Comparison of ENCODE assay signal across 8 mouse cellular contexts in genomic region chr15:102103371-102103946, GRCm38 (mm10). TPM values are rescaled to one million over a fixed set of nuclear protein-coding genes. Genes with fewer than 3 reads are reported as not detected.
DNase-seq lines count a peak whose midpoint lies in the region; ATAC-seq lines count a peak whose summit lies in the region.

No protein-coding gene starts in this region.

- H3K36me3 ChIP-seq in embryonic facial prominence, embryonic 10.5 days (replicated peaks), result peaks cover 23% of the 10 kb centered on the region
- H3K36me3 ChIP-seq in heart, embryonic 16.5 days (ENCODE audit: control insufficient read depth, insufficient read depth), result peaks cover 4% of the 10 kb centered on the region; the same call in 1 of the 2 replicates
- H3K36me3 ChIP-seq in limb, embryonic 12.5 days, result peaks cover 8% of the 10 kb centered on the region; the same call in 1 of the 2 replicates
- no peaks in the 10 kb centered on the region for H3K36me3 ChIP-seq in midbrain, embryonic 16.5 days (ENCODE audit: control insufficient read depth, insufficient read depth, low read length)

- H3K27ac ChIP-seq in embryonic facial prominence, embryonic 10.5 days (replicated peaks), result peak overlapping the region; percentile 94
- peak overlapping the region; percentile 98 for H3K27ac ChIP-seq in heart, embryonic 16.5 days (ENCODE audit: low read length)
- H3K27ac ChIP-seq in limb, embryonic 12.5 days, result peak overlapping the region; percentile 93
- H3K27ac ChIP-seq in midbrain, embryonic 16.5 days (ENCODE audit: low read length), result peak overlapping the region; percentile 8; the same call in 1 of the 2 replicates

- H3K9me3 ChIP-seq in embryonic facial prominence, embryonic 10.5 days, result no peaks in the 10 kb centered on the region
- no peaks in the 10 kb centered on the region for H3K9me3 ChIP-seq in heart, embryonic 16.5 days (replicated peaks; ENCODE audit: control insufficient read depth, low read length)
- H3K9me3 ChIP-seq in limb, embryonic 12.5 days, result no peaks in the 10 kb centered on the region
- H3K9me3 ChIP-seq in midbrain, embryonic 16.5 days (replicated peaks; ENCODE audit: control insufficient read depth, low read length, poor library complexity, severe bottlenecking), result no peaks in the 10 kb centered on the region

- H3K9ac ChIP-seq in heart, embryonic 16.5 days (ENCODE audit: low read length), result peak overlapping the region; percentile 87
- H3K9ac ChIP-seq in limb, embryonic 12.5 days (replicated peaks), result peak overlapping the region; percentile 59
- H3K9ac ChIP-seq in midbrain, embryonic 16.5 days (ENCODE audit: low read depth, low read length), result no peak overlapping the region

- H3K4me1 ChIP-seq in embryonic facial prominence, embryonic 10.5 days, result peaks cover 100% of the 10 kb centered on the region
- peaks cover 86% of the 10 kb centered on the region for H3K4me1 ChIP-seq in heart, embryonic 16.5 days (ENCODE audit: control insufficient read depth, insufficient read depth, low read length)
- H3K4me1 ChIP-seq in limb, embryonic 12.5 days (replicated peaks), result peaks cover 97% of the 10 kb centered on the region
- H3K4me1 ChIP-seq in midbrain, embryonic 16.5 days (ENCODE audit: control insufficient read depth, insufficient read depth, low read length), result peaks cover 19% of the 10 kb centered on the region

- WGBS in embryonic facial prominence, embryonic 10.5 days, result 2% methylated on average over 14 of the region's 14 CpGs
- 8% methylated on average over 14 of the region's 14 CpGs for WGBS in heart, embryonic 16.5 days
- 6% methylated on average over 14 of the region's 14 CpGs for WGBS in limb, embryonic 12.5 days
- 4% methylated on average over 14 of the region's 14 CpGs for WGBS in midbrain, embryonic 16.5 days

- peak overlapping the region; percentile 97 for H3K4me2 ChIP-seq in heart, embryonic 16.5 days (ENCODE audit: low read depth, low read length)
- H3K4me2 ChIP-seq in limb, embryonic 12.5 days, result peak overlapping the region; percentile 89
- peak overlapping the region; percentile 10; the same call in 1 of the 2 replicates for H3K4me2 ChIP-seq in midbrain, embryonic 16.5 days (ENCODE audit: low read length)

- peak; percentile 7; the same call in 1 of the 2 replicates for ATAC-seq in heart, embryonic 16.5 days (replicated peaks; ENCODE audit: extremely low read depth, insufficient read depth, low FRiP score)
- no peak for ATAC-seq in limb, embryonic 12.5 days (ENCODE audit: insufficient number of reproducible peaks, insufficient read depth, low FRiP score, low TSS enrichment, low read depth)
- ATAC-seq in midbrain, embryonic 16.5 days, result no peak

- peak; percentile 52 for DNase-seq in R1 (ENCODE audit: low read depth, low spot score)
- DNase-seq in embryonic facial prominence, embryonic 10.5 days (ENCODE audit: low spot score), result peak; percentile 58
- DNase-seq in left cerebral cortex, adult 8-10 months (ENCODE audit: low spot score in 2 of 2), result no peak
- DNase-seq in ovary, postnatal 14 days (ENCODE audit: low spot score), result no peak
- no peak for DNase-seq in thymus, postnatal 14 days

- peaks cover 66% of the 10 kb centered on the region for H3K27me3 ChIP-seq in embryonic facial prominence, embryonic 10.5 days (replicated peaks; ENCODE audit: low read depth, poor library complexity, severe bottlenecking)
- H3K27me3 ChIP-seq in heart, embryonic 16.5 days (ENCODE audit: control insufficient read depth, insufficient read depth, low read length), result no peaks in the 10 kb centered on the region
- H3K27me3 ChIP-seq in limb, embryonic 12.5 days, result peaks cover 22% of the 10 kb centered on the region
- H3K27me3 ChIP-seq in midbrain, embryonic 16.5 days (ENCODE audit: control insufficient read depth, insufficient read depth, low read depth, low read length), result peaks cover 25% of the 10 kb centered on the region

- H3K4me3 ChIP-seq in embryonic facial prominence, embryonic 10.5 days, result peak overlapping the region; percentile 62
- peak overlapping the region; percentile 73 for H3K4me3 ChIP-seq in heart, embryonic 16.5 days (ENCODE audit: low read length)
- peak overlapping the region; percentile 58 for H3K4me3 ChIP-seq in limb, embryonic 12.5 days (replicated peaks)
- peak overlapping the region; percentile 10 for H3K4me3 ChIP-seq in midbrain, embryonic 16.5 days (ENCODE audit: low read depth, low read length)

RNA-seq across cellular contexts. Expression of gene Tns2, which starts 3.2 kb away (rescaled TPM):
- 12.3 and 14.9 TPM in 2 replicates for polyA plus RNA-seq in embryonic facial prominence, embryonic 10.5 days (2016; fragmentation: Nextera tagmentation; extraction: Ambion mirVana)
- polyA plus RNA-seq in heart, embryonic 16.5 days (2015; fragmentation: Nextera tagmentation; extraction: Ambion mirVana), result 33.2 and 35.1 TPM in 2 replicates
- polyA plus RNA-seq in limb, embryonic 12.5 days (2016; fragmentation: Nextera tagmentation; extraction: Ambion mirVana), result 16.6 and 22.6 TPM in 2 replicates
- polyA plus RNA-seq in midbrain, embryonic 16.5 days (2015; fragmentation: Nextera tagmentation; extraction: Ambion mirVana), result 7.4 and 9.4 TPM in 2 replicates
- 10 to 100 TPM; 23.3 to 29.5 (median 24.3) TPM for total RNA-seq in left cerebral cortex, adult 8-10 months (2022)

RNA-seq across cellular contexts. Expression of gene Eif4b, which starts 29.9 kb away (rescaled TPM):
- polyA plus RNA-seq in embryonic facial prominence, embryonic 10.5 days (2016; fragmentation: Nextera tagmentation; extraction: Ambion mirVana), result 133 and 136 TPM in 2 replicates
- polyA plus RNA-seq in heart, embryonic 16.5 days (2015; fragmentation: Nextera tagmentation; extraction: Ambion mirVana), result 71.5 and 75.0 TPM in 2 replicates
- 121 and 124 TPM in 2 replicates for polyA plus RNA-seq in limb, embryonic 12.5 days (2016; fragmentation: Nextera tagmentation; extraction: Ambion mirVana)
- 87.3 and 90.0 TPM in 2 replicates for polyA plus RNA-seq in midbrain, embryonic 16.5 days (2015; fragmentation: Nextera tagmentation; extraction: Ambion mirVana)
- total RNA-seq in left cerebral cortex, adult 8-10 months (2022), result 100 to 1,000 TPM; 191 to 203 (median 200) TPM

RNA-seq across cellular contexts. Expression of gene Spryd3, which starts 32.6 kb away (rescaled TPM):
- 12.7 and 13.2 TPM in 2 replicates for polyA plus RNA-seq in embryonic facial prominence, embryonic 10.5 days (2016; fragmentation: Nextera tagmentation; extraction: Ambion mirVana)
- polyA plus RNA-seq in heart, embryonic 16.5 days (2015; fragmentation: Nextera tagmentation; extraction: Ambion mirVana), result 19.8 and 21.8 TPM in 2 replicates
- polyA plus RNA-seq in limb, embryonic 12.5 days (2016; fragmentation: Nextera tagmentation; extraction: Ambion mirVana), result 12.9 and 16.8 TPM in 2 replicates
- polyA plus RNA-seq in midbrain, embryonic 16.5 days (2015; fragmentation: Nextera tagmentation; extraction: Ambion mirVana), result 81.1 and 95.9 TPM in 2 replicates
- 100 to 1,000 TPM; 147 to 167 (median 161) TPM for total RNA-seq in left cerebral cortex, adult 8-10 months (2022)

RNA-seq across cellular contexts. Expression of gene Igfbp6, which starts 40.7 kb away (rescaled TPM):
- 0.26 and 0.36 TPM in 2 replicates for polyA plus RNA-seq in embryonic facial prominence, embryonic 10.5 days (2016; fragmentation: Nextera tagmentation; extraction: Ambion mirVana)
- 11.9 and 15.0 TPM in 2 replicates for polyA plus RNA-seq in heart, embryonic 16.5 days (2015; fragmentation: Nextera tagmentation; extraction: Ambion mirVana)
- polyA plus RNA-seq in limb, embryonic 12.5 days (2016; fragmentation: Nextera tagmentation; extraction: Ambion mirVana), result 0.96 and 1.2 TPM in 2 replicates
- polyA plus RNA-seq in midbrain, embryonic 16.5 days (2015; fragmentation: Nextera tagmentation; extraction: Ambion mirVana), result 2.5 and 3.1 TPM in 2 replicates
- total RNA-seq in left cerebral cortex, adult 8-10 months (2022), result 10 to 100 TPM; 42.4 to 49.5 (median 45.5) TPM

RNA-seq across cellular contexts. Expression of gene Soat2, which starts 46.9 kb away (rescaled TPM):
- polyA plus RNA-seq in embryonic facial prominence, embryonic 10.5 days (2016; fragmentation: Nextera tagmentation; extraction: Ambion mirVana), result 0.09 and 0.18 TPM in 2 replicates
- polyA plus RNA-seq in heart, embryonic 16.5 days (2015; fragmentation: Nextera tagmentation; extraction: Ambion mirVana), result 0.24 and 0.42 TPM in 2 replicates
- polyA plus RNA-seq in limb, embryonic 12.5 days (2016; fragmentation: Nextera tagmentation; extraction: Ambion mirVana), result 0.15 TPM in 1 of 2 replicates, not detected in the other
- polyA plus RNA-seq in midbrain, embryonic 16.5 days (2015; fragmentation: Nextera tagmentation; extraction: Ambion mirVana), result 0.21 TPM in 1 of 2 replicates, not detected in the other
- under 1 TPM in 2 of 4 experiments, not detected in 2; 0.26 to 0.27 TPM for total RNA-seq in left cerebral cortex, adult 8-10 months (2022)

Comparison
In these comparisons a context has a peak if more than half of its experiments do, and no peak if none do; other contexts are left out.
1. DNase-seq: peak in R1 (single experiment) and embryonic facial prominence, embryonic 10.5 days (single experiment); none in left cerebral cortex, adult 8-10 months (0 of 2), ovary, postnatal 14 days (single experiment) and thymus, postnatal 14 days (single experiment).
2. H3K27ac ChIP-seq: peak in every context shown above with its lines; median percentile 98 in heart, embryonic 16.5 days; 94 in embryonic facial prominence, embryonic 10.5 days; 93 in limb, embryonic 12.5 days; 8 in midbrain, embryonic 16.5 days.
3. H3K4me3 ChIP-seq: peak in every context shown above with its lines; median percentile 73 in heart, embryonic 16.5 days; 62 in embryonic facial prominence, embryonic 10.5 days; 58 in limb, embryonic 12.5 days; 10 in midbrain, embryonic 16.5 days.
4. H3K4me2 ChIP-seq: peak in every context shown above with its lines; median percentile 97 in heart, embryonic 16.5 days; 89 in limb, embryonic 12.5 days; 10 in midbrain, embryonic 16.5 days.